Mouse (Mus musculus) adrenal gland, postnatal 4 days (tissue): ENCODE measurements around the gene Mrap. TPM values are rescaled to one million over a fixed set of nuclear protein-coding genes. Genes with fewer than 3 reads are reported as not detected.

Source experiments
- total RNA-seq, 2 experiments: library from RNA; stranded (reverse); gene quantifications; 2 replicates each; pipeline ENCODE4 v1.2.3; 2021

Gene Mrap
- total RNA-seq, 2 experiments from 2014 or later, result 216 to 230 TPM

Other genes with a start within 250 kb of the Mrap start
- 10 to 100 TPM; 13.9 to 16.4 TPM for gene Mis18a, start 10.8 kb upstream of the Mrap start, total RNA-seq
- 10 to 100 TPM; 14.9 to 18.7 TPM for gene Urb1, start 72.2 kb downstream of the Mrap start, total RNA-seq
- gene Eva1c, start 88.5 kb downstream of the Mrap start, total RNA-seq, result 1 to 10 TPM; 5.1 to 5.8 TPM
- gene Cfap298, start 196.9 kb downstream of the Mrap start, total RNA-seq, result 10 to 100 TPM; 30.9 to 38.7 TPM